Mouse (Mus musculus) cerebellum, adult 8-10 months (tissue): ENCODE results near the gene Selenos.
A peak's percentile ranks its signal among the peaks of the same experiment; 100 is the strongest.
"Not testable (repeated sequence)": the region's sequence is repeated elsewhere in the genome, so short reads cannot be mapped to it uniquely, and the experiment has no call there.

ENCODE experiments used
- DNase-seq: peaks from one replicate; pipeline ENCODE4 v3.0.0; 2022

Gene Selenos

GRCm38 (mm10) chr7:66079364-66080230, at the start of gene Selenos:
TSS of gene Selenos (plus strand) at chr7:66079649.
- peak; percentile 90 for DNase-seq

- DNase-seq, result no peak
These were observed 42.6 kb upstream of the Selenos start for GRCm38 (mm10) chr7:66036809-66037208.

GRCm38 (mm10) chr7:66038261-66038660, 41.2 kb upstream of the Selenos start:
- DNase-seq, result no peak

GRCm38 (mm10) chr7:66038730-66039129, 40.7 kb upstream of the Selenos start:
- peak; percentile 57 for DNase-seq

- DNase-seq, result no peak
These were observed 39.2 kb upstream of the Selenos start for GRCm38 (mm10) chr7:66040026-66040814.

GRCm38 (mm10) chr7:66043552-66044459, 35.6 kb upstream of the Selenos start, which contains the start of gene Gm45213:
TSS of gene Gm45213 (plus strand) at chr7:66043602.
- peak; percentile 67 for DNase-seq

- no peak for DNase-seq
These were observed 34.8 kb upstream of the Selenos start for GRCm38 (mm10) chr7:66044617-66045016.

- DNase-seq, result no peak
These were observed 32.2 kb upstream of the Selenos start for GRCm38 (mm10) chr7:66046921-66047918.

- DNase-seq, result no peak
These were observed 31.5 kb upstream of the Selenos start for GRCm38 (mm10) chr7:66047975-66048374.

- DNase-seq, result no peak
These were observed 30.8 kb upstream of the Selenos start for GRCm38 (mm10) chr7:66048446-66049230.

- DNase-seq, result no peak
These were observed 25.4 kb upstream of the Selenos start for GRCm38 (mm10) chr7:66053946-66054483.

- DNase-seq, result not testable (repeated sequence)
These were observed 24.1 kb upstream of the Selenos start for GRCm38 (mm10) chr7:66055356-66055755.

- DNase-seq, result no peak
These were observed 20.7 kb upstream of the Selenos start, which contains the start of gene Snrpa1 for GRCm38 (mm10) chr7:66058703-66059102. TSS of gene Snrpa1 (plus strand) at chr7:66059003.

- DNase-seq, result peak; percentile 82
These were observed 19.1 kb upstream of the Selenos start for GRCm38 (mm10) chr7:66060066-66060956.

- no peak for DNase-seq
These were observed 18.4 kb upstream of the Selenos start for GRCm38 (mm10) chr7:66061057-66061456.

GRCm38 (mm10) chr7:66076411-66076810, 3.0 kb upstream of the Selenos start:
- no peak for DNase-seq

GRCm38 (mm10) chr7:66080231-66080613, 773 bp downstream of the Selenos start:
- DNase-seq, result no peak

GRCm38 (mm10) chr7:66083757-66084156, 4.3 kb downstream of the Selenos start:
- DNase-seq, result no peak

GRCm38 (mm10) chr7:66084546-66084945, 5.1 kb downstream of the Selenos start:
- no peak for DNase-seq
